Mouse (Mus musculus): Measurements from ENCODE around the gene Hs2st1. TPM values are rescaled to one million over a fixed set of nuclear protein-coding genes. Genes with fewer than 3 reads are reported as not detected.

Gene Hs2st1
- polyA plus RNA-seq, 1 experiment from 2014 or later = 44.0 TPM

DNA sequence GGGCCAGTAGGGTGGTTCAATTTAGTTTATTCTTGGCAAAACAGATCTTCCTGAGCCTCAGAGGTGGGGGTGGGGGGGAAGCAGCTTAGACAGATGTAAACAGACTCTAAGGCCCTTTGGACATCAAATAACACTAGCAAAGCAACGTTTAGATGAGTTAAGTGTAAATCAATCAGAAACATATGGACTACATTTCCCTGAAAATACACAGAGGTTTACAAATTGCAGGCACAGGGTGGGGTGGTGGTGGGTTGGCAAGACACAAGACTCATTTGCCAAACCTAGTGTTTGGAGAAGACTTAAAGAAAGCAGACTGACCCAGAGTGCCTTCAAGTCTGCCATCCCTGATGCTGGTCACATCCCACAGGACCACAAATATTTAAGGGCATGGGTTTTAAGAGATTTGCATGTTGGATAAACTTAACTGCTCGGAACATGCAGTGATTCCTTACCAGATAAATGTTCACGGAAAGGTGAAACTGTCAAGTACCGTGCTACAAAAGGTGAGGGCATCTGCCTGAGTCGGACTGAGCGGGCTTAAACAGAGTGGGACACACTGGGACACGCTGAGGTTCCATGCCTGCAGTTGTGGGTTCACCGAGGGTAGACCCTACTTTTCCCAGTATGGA is 158.2 kb downstream of the Hs2st1 start:
- no peak for TF ChIP-seq CTCF (IDR thresholded peaks at IDR 0.05)
- in situ Hi-C loops (cut with MboI; ENCODE audit: low pct_unique_long_range_greater_than_20kb) = no loop called here
- ATAC-seq (no peak), DNase-seq (ENCODE audit: low read depth, low spot score) (no peak)
- ChIA-PET CTCF (interaction anchor here (1.0 kb wide), 1 partner anchor 12 kb away, joined by 3 read pairs; no protein-coding TSS in a partner anchor), POLR2A (no interaction called here)
- no peaks in the 10 kb centered on the region for H3K27me3 ChIP-seq

GRCm38 (mm10) chr3:144411051-144411542 is 158.9 kb downstream of the Hs2st1 start:
- POLR2A ChIA-PET = interaction anchor here (0.6 kb wide), 1 partner anchor 93 kb away, joined by 3 read pairs; no protein-coding TSS in a partner anchor
- no peak for DNase-seq (ENCODE audit: low read depth, low spot score)
- no peak for ATAC-seq
- in situ Hi-C loops (cut with MboI; ENCODE audit: low pct_unique_long_range_greater_than_20kb) = no loop called here
- TF ChIP-seq CTCF (IDR thresholded peaks at IDR 0.05) = no peak
- CTCF ChIA-PET = interaction anchor here (1.0 kb wide), 1 partner anchor 13 kb away, joined by 3 read pairs; no protein-coding TSS in a partner anchor
- H3K27me3 ChIP-seq = no peaks in the 10 kb centered on the region

- H3K27me3 ChIP-seq = no peaks in the 10 kb centered on the region
- ChIA-PET POLR2A (no interaction called here), CTCF (no interaction called here)
- DNase-seq (ENCODE audit: low read depth, low spot score) (no peak), ATAC-seq (no peak)
- TF ChIP-seq CTCF (IDR thresholded peaks at IDR 0.05) = no peak
- in situ Hi-C loops (cut with MboI; ENCODE audit: low pct_unique_long_range_greater_than_20kb) = no loop called here
Observed at GRCm38 (mm10) chr3:144408953-144409352, 161.0 kb downstream of the Hs2st1 start.

DNA sequence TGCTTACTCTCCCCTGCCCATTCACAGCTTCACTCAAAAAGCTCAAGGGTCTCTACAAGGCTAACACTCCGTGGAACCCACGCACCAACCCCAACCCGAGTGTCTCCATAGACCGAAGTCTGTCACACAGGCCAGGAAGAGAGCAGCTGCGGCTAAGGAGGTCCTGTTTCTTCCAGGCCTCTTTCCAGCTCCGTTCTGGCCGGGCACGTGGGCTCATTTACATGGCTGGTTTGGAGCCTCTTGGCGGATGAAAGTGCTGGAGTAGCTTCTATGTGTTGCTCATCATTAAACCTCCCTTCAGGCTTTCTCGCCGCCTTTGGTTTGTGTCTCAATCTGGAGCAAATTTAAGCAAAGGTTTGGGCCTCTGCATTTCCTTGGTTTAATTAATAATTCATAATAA is 164.7 kb downstream of the Hs2st1 start:
- ATAC-seq = no peak
- POLR2A ChIA-PET = interaction anchor here (0.6 kb wide), 2 partner anchors 315 to 352 kb away, joined by 3 read pairs; partner anchors contain the start of gene Sh3glb1

DNA sequence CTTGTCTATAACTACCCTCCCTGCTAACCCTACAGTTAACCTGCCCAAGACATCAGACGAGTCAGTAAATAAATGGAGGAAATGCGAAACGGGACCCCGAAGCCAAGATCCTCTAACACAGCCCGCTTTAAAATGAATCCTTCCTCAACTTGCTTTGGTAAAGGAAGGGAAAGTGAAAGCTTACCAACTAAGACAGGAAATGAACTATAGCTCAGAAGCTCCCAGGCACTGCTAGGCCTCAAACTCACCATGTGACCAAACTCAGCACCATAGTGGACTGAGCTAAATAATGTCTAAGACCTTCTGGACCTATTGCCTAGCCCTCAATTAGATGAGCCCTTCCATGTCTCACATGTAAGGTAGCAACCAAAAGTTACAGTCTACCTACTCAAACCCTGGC is 168.7 kb downstream of the Hs2st1 start:
- no peak for DNase-seq (ENCODE audit: low read depth, low spot score)
- no peaks in the 10 kb centered on the region for H3K27me3 ChIP-seq
- ChIA-PET POLR2A (interaction anchor here (0.6 kb wide), 1 partner anchor 91 kb away, joined by 3 read pairs; no protein-coding TSS in a partner anchor), CTCF (interaction anchor here (0.8 to 1.8 kb wide), 2 partner anchors 29 to 195 kb away, joined by 3 to 4 read pairs; no protein-coding TSS in a partner anchor)
- no peak for TF ChIP-seq CTCF (IDR thresholded peaks at IDR 0.05)
- no peak for ATAC-seq
- in situ Hi-C loops (cut with MboI; ENCODE audit: low pct_unique_long_range_greater_than_20kb) = no loop called here

More for the DNA sequence above, 164.7 kb downstream of the Hs2st1 start:
- no peak for TF ChIP-seq CTCF (IDR thresholded peaks at IDR 0.05)
- in situ Hi-C loops (cut with MboI; ENCODE audit: low pct_unique_long_range_greater_than_20kb) = no loop called here
- no peaks in the 10 kb centered on the region for H3K27me3 ChIP-seq
- CTCF ChIA-PET = no interaction called here
- no peak for DNase-seq (ENCODE audit: low read depth, low spot score)

DNA sequence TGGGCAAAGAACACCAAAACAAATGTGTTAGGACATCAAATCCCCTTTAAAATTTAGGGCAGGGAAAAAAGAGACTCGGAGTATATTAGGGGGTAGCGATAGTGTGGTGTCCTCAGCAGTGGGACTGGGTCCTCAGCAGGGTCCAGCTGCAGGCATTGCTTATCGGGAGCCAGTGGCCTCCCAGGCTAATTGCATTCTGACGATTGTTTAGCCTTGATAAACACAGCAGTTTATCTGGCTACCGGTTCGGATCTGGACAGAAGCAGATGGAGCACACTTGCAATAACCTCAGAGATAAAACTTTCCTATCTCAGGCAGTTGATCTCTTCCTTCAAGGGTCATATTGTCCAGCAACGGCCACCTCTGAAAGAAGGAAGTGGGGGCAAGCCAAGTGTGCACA is 169.1 kb downstream of the Hs2st1 start:
- in situ Hi-C loops (cut with MboI; ENCODE audit: low pct_unique_long_range_greater_than_20kb) = no loop called here
- CTCF ChIA-PET = interaction anchor here (1.8 kb wide), 1 partner anchor 194 kb away, joined by 3 read pairs; no protein-coding TSS in a partner anchor
- no peak for TF ChIP-seq CTCF (IDR thresholded peaks at IDR 0.05)
- POLR2A ChIA-PET = interaction anchor here (0.7 kb wide), 1 partner anchor 9 kb away, joined by 3 read pairs; no protein-coding TSS in a partner anchor
- no peaks in the 10 kb centered on the region for H3K27me3 ChIP-seq
- ATAC-seq = no peak
- DNase-seq (ENCODE audit: low read depth, low spot score) = no peak

DNA sequence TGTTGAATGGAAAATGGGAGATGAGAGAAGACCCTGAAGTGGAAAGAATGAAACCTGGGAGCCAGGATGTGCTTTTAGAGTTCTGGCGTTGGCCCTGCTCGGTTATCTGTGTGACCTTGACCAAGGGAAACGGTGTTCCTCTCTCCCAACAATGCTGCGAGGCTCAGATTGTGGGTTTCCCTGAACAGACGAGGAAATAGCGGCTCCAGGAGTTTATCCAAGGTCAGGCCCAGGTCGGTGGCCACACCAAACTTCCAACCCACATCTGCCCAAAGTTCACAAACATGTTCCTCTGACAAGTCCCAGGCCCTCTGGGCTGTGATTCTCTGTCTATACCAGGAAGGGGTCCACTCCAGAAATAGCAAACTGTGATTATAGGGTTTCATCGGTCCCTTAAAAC is 169.6 kb downstream of the Hs2st1 start:
- DNase-seq (ENCODE audit: low read depth, low spot score) (no peak), ATAC-seq (no peak)
- H3K27me3 ChIP-seq = no peaks in the 10 kb centered on the region
- in situ Hi-C loops (cut with MboI; ENCODE audit: low pct_unique_long_range_greater_than_20kb) = no loop called here
- POLR2A ChIA-PET = interaction anchor here (0.7 to 1.2 kb wide), 2 partner anchors 9 to 198 kb away, joined by 3 to 4 read pairs; no protein-coding TSS in a partner anchor
- CTCF ChIA-PET = interaction anchor here (1.8 kb wide), 1 partner anchor 194 kb away, joined by 3 read pairs; no protein-coding TSS in a partner anchor
- no peak for TF ChIP-seq CTCF (IDR thresholded peaks at IDR 0.05)

- ATAC-seq (peak; percentile 82), DNase-seq (ENCODE audit: low read depth, low spot score) (no peak)
- CTCF ChIA-PET = interaction anchor here (0.8 to 1.2 kb wide), 6 partner anchors 13 to 803 kb away, joined by 3 to 5 read pairs (median 4); no protein-coding TSS in a partner anchor
- TF ChIP-seq CTCF (IDR thresholded peaks at IDR 0.05) = peak; percentile 98
- in situ Hi-C loops (cut with MboI; ENCODE audit: low pct_unique_long_range_greater_than_20kb) = loop anchor here (25.0 kb wide), 3 partner anchors 187 to 1612 kb away; partner anchors contain the start of gene Lmo4
- no peaks in the 10 kb centered on the region for H3K27me3 ChIP-seq
- POLR2A ChIA-PET = interaction anchor here (1.2 kb wide), 1 partner anchor 197 kb away, joined by 4 read pairs; no protein-coding TSS in a partner anchor
Observed at GRCm38 (mm10) chr3:144399358-144400096, 170.5 kb downstream of the Hs2st1 start.

DNA sequence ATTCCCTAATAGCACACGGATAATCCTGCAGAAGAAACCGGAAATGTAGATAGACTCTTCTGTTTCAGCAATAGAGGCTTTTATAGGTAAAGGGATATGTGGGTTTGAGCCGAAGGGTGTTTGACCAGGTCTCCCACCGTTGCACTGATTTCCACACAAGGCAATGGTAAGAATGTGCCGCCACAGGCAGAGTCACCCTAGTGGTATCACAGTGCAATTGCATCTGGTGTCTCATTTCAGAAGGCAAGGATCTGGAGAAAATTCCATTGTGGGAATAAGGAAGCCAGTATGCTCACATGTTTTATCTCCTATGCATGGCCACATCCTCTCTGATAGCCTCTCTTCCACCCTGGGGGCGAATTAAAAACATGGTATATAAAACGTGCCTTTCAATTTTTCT is 171.8 kb downstream of the Hs2st1 start:
- DNase-seq (ENCODE audit: low read depth, low spot score) = no peak
- no peak for ATAC-seq
- ChIA-PET CTCF (interaction anchor here (0.9 kb wide), 1 partner anchor 10 kb away, joined by 3 read pairs; no protein-coding TSS in a partner anchor), POLR2A (no interaction called here)
- H3K27me3 ChIP-seq = no peaks in the 10 kb centered on the region
- TF ChIP-seq CTCF (IDR thresholded peaks at IDR 0.05) = peak; percentile 60
- in situ Hi-C loops (cut with MboI; ENCODE audit: low pct_unique_long_range_greater_than_20kb) = loop anchor here (25.0 kb wide), 3 partner anchors 186 to 1611 kb away; partner anchors contain the start of gene Lmo4

DNA sequence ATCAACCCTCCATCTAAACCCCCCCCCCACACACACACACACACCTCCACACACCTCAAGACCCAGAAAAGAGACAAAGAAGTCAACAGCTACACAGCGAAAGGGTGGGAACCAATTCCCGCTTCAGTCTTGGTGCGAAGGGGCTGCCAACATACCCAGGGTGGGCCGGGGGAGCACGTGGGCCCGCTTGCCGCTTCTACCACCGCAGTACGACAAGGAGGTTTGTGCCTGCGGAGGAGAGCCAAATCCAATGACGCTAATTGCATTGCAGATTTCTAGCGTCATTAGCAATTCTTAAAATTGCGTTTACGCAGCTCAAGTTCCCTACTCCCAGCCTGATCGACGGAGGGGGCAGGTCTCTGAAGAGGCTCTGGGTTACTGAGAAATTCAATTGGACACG is 173.5 kb downstream of the Hs2st1 start:
- ChIA-PET CTCF (interaction anchor here (0.8 to 1.5 kb wide), 3 partner anchors 10 to 86 kb away, joined by 3 to 4 read pairs (median 3); no protein-coding TSS in a partner anchor), POLR2A (no interaction called here)
- DNase-seq (ENCODE audit: low read depth, low spot score) = no peak
- no peak for TF ChIP-seq CTCF (IDR thresholded peaks at IDR 0.05)
- in situ Hi-C loops (cut with MboI; ENCODE audit: low pct_unique_long_range_greater_than_20kb) = loop anchor here (25.0 kb wide), 3 partner anchors 184 to 1609 kb away; partner anchors contain the start of gene Lmo4
- no peaks in the 10 kb centered on the region for H3K27me3 ChIP-seq
- no peak for ATAC-seq
